Mouse (Mus musculus) ES-E14 (cell line): ENCODE measurements around the gene Tmem130. TPM values are rescaled to one million over a fixed set of nuclear protein-coding genes. Genes with fewer than 3 reads are reported as not detected.
A peak's percentile ranks its signal among the peaks of the same experiment; 100 is the strongest.

Source experiments
- DNase-seq: peaks from one replicate; pipeline ENCODE4 v3.0.0-alpha.2; 2013; ENCODE audit warnings: low read depth, low spot score
- H3K27ac ChIP-seq: 2 replicates; pipeline ENCODE4 v1.5.1; 2012; ENCODE audit warnings: low read depth, mild to moderate bottlenecking, low read length, moderate library complexity, mixed read lengths; ENCODE audit not compliant: poor library complexity, insufficient read depth, severe bottlenecking
- H3K36me3 ChIP-seq: 2 replicates; pipeline ENCODE4 v1.6.1; 2012; ENCODE audit warnings: mild to moderate bottlenecking, low read length, moderate library complexity, mixed read lengths; ENCODE audit not compliant: control insufficient read depth, poor library complexity, insufficient read depth, severe bottlenecking
- H3K4me1 ChIP-seq, 2 experiments: fragments of 150-350 bp in 1 of 2; sonication (generic) in 1 of 2; 2 replicates each; pipeline ENCODE4 v1.6.1; 2012; ENCODE audit warnings: low read length in 2 of 2, mild to moderate bottlenecking in 1 of 2, mixed read lengths in 1 of 2; ENCODE audit not compliant: control insufficient read depth in 2 of 2, insufficient read depth in 2 of 2, poor library complexity in 1 of 2
- H3K4me3 ChIP-seq, 2 experiments: fragments of 150-350 bp in 1 of 2; sonication (generic) in 1 of 2; 2 replicates each; pipeline ENCODE4 v1.5.1; 2012; ENCODE audit warnings: low read length in 2 of 2, low read depth in 1 of 2, mild to moderate bottlenecking in 1 of 2, mixed read lengths in 1 of 2; ENCODE audit not compliant: insufficient read depth in 1 of 2, poor library complexity in 1 of 2, severe bottlenecking in 1 of 2
- H3K9ac ChIP-seq: 2 replicates; pipeline ENCODE4 v1.6.1; 2012; ENCODE audit warnings: low read depth, mild to moderate bottlenecking, low read length, mixed read lengths; ENCODE audit not compliant: poor library complexity, insufficient read depth, severe bottlenecking
- H3K9me3 ChIP-seq: fragments of 150-350 bp; sonication (generic); 2 replicates; pipeline ENCODE4 v1.6.1; 2012; ENCODE audit warnings: low read depth, mild to moderate bottlenecking, low read length; ENCODE audit not compliant: control insufficient read depth, insufficient read depth
- CHD2 ChIP-seq: IDR thresholded peaks from 2 replicates; pipeline ENCODE4 v1.6.1; 2014; ENCODE audit warnings: mild to moderate bottlenecking, low read depth, low read length, inconsistent platforms
- HCFC1 ChIP-seq: IDR thresholded peaks from 2 replicates; pipeline ENCODE4 v1.6.1; 2012; ENCODE audit warnings: low read length, inconsistent platforms, borderline replicate concordance; ENCODE audit not compliant: insufficient read depth
- MAFK ChIP-seq: IDR thresholded peaks from 2 replicates; pipeline ENCODE4 v1.6.1; 2014; ENCODE audit warnings: mild to moderate bottlenecking, low read depth, low read length, inconsistent platforms; ENCODE audit not compliant: insufficient read depth
- ZC3H11A ChIP-seq: IDR thresholded peaks from 2 replicates; pipeline ENCODE4 v1.6.1; 2012; ENCODE audit warnings: low read depth, mild to moderate bottlenecking, inconsistent platforms, low read length, borderline replicate concordance
- ZNF384 ChIP-seq: IDR thresholded peaks from 2 replicates; pipeline ENCODE4 v1.6.1; 2012; ENCODE audit warnings: low read depth, low read length, inconsistent platforms
- in situ Hi-C, 2 experiments: fragments of 600-800 bp; cut with MboI; formaldehyde crosslinking; loops; one replicate each; pipeline ENCODE4 v1.15.1; 2025; ENCODE audit warnings: low sequenced_read_pairs in 2 of 2, inconsistent platforms in 1 of 2; ENCODE audit not compliant: unreplicated experiment in 2 of 2
- total RNA-seq: library from RNA; depleted of rRNA; stranded (reverse); fragments of 300-350 nt; gene quantifications from 2 replicates; pipeline ENCODE4 v1.2.3, GENCODE M21; 2012

Gene Tmem130
- total RNA-seq, 1 experiment, result 1.4 TPM

DNA sequence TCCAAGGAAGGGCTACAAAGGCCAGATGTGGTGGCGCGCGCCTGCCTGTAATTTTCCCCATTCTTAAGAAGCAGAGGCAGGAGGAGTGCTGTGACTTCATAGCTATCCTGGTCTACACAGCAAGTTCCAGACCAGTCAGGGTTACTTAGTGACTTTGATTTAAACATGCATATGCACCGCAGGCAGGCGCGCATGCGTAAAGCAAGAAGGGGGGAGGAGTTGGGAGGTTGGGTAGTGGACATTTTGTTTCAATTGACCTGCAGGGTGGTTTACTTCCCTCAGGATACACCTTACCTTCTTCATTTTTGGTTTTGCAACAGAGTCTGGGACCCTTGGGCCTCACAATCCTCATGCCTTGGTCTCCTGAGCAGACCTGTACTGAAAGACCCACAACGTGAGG lies 32.4 kb downstream of the Tmem130 start:
- H3K9me3 ChIP-seq, result no peaks in the 10 kb centered on the region
- no peak overlapping the region for H3K9ac ChIP-seq
- H3K4me1 ChIP-seq, result peaks cover 0 to 10% of the 10 kb centered on the region in 2 experiments; a peak in 1 of 4 replicates
- in situ Hi-C loops, result no loop called here
- no peaks in the 10 kb centered on the region for H3K36me3 ChIP-seq
- DNase-seq, result no peak
- H3K27ac ChIP-seq, result peak overlapping the region; percentile 46; the same call in 1 of the 2 replicates
- no peak overlapping the region for H3K4me3 ChIP-seq
- TF ChIP-seq MAFK, result no peak
- no peak for TF ChIP-seq ZNF384
- no peak for TF ChIP-seq ZC3H11A
- no peak for TF ChIP-seq CHD2
- no peak for TF ChIP-seq HCFC1

DNA sequence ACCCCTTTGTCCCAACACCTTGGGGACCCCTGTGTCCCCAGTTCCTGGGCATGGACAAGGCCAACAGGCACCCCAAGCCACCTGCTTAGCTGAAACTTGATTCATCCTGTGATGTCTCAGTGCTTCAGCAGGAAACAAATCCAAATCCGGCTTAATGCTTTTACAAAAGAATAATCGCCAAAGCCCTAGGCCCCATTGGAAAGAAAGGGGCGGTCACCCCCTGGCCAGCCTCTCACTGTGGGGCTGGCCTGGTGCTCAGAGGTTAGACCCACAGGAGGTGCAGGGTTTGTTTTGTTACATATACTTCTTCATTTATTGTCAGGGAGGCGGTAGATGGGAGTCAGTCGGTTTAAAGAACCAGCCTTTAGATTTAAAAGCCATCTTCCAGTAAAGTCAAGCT lies 33.4 kb downstream of the Tmem130 start:
- H3K36me3 ChIP-seq, result no peaks in the 10 kb centered on the region
- H3K9me3 ChIP-seq, result no peaks in the 10 kb centered on the region
- H3K4me3 ChIP-seq, result no peak overlapping the region
- in situ Hi-C loops, result no loop called here
- H3K9ac ChIP-seq, result no peak overlapping the region
- H3K4me1 ChIP-seq, result peaks cover 0 to 10% of the 10 kb centered on the region in 2 experiments; a peak in 1 of 4 replicates
- no peak for DNase-seq
- TF ChIP-seq CHD2 (no peak), ZC3H11A (no peak), HCFC1 (no peak), ZNF384 (no peak)
- H3K27ac ChIP-seq, result no peak overlapping the region; the same call in 1 of the 2 replicates

DNA sequence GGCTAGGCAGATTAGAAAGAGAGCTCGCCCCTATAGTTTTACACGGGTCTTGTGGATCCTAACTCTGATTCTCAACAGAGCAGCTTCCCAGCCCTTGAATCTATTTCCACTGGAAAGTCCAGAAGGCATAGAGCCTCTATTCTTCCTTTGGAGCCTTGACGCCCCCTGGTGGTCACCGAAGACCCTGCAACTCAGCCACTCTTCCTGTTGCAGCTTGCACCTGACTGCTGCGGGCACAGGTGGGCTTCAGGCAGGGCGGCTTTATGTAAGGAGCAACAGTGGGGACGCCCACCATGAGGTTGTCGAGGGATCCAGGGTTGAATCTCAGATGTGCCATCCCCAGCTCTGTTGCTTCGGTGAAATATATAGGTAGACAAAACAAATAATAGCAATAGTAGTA lies 34.5 kb downstream of the Tmem130 start:
- Histone ChIP-seq H3K9ac (no peak overlapping the region), H3K27ac (no peak overlapping the region), H3K36me3 (no peaks in the 10 kb centered on the region), H3K9me3 (no peaks in the 10 kb centered on the region), H3K4me3 (no peak overlapping the region), H3K4me1 (peaks cover 0 to 10% of the 10 kb centered on the region in 2 experiments; a peak in 2 of 4 replicates)
- no peak for TF ChIP-seq CHD2
- TF ChIP-seq ZC3H11A, result peak; percentile 80; the same call in 1 of the 2 replicates
- DNase-seq, result peak; percentile 61
- in situ Hi-C loops, result no loop called here

DNA sequence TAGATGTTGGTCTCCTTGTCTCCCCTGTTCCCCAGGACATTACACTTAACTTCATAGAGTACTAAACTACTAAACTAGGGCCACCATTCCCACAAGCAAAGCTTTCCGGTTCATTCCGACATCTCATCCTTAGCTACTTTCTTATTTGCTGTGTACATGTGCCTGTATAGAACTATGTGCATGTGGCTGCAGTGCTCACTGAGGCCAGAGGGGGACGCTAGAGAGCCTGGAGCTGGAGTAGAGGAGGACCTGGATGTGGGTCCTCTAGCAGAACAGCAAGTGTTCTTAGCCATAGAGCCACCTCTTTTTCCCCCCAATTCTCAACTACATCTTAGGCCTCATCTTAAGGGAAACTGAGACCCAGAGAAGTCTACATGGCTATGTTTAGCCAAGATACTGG lies 36.1 kb downstream of the Tmem130 start:
- no peak overlapping the region for H3K9ac ChIP-seq
- TF ChIP-seq ZC3H11A (no peak), ZNF384 (no peak), HCFC1 (no peak), MAFK (no peak), CHD2 (no peak)
- peaks cover 0 to 10% of the 10 kb centered on the region in 2 experiments; a peak in 2 of 4 replicates for H3K4me1 ChIP-seq
- H3K4me3 ChIP-seq, result no peak overlapping the region
- H3K9me3 ChIP-seq, result no peaks in the 10 kb centered on the region
- no peak overlapping the region for H3K27ac ChIP-seq
- H3K36me3 ChIP-seq, result no peaks in the 10 kb centered on the region
- DNase-seq, result peak; percentile 27
- in situ Hi-C loops, result no loop called here

DNA sequence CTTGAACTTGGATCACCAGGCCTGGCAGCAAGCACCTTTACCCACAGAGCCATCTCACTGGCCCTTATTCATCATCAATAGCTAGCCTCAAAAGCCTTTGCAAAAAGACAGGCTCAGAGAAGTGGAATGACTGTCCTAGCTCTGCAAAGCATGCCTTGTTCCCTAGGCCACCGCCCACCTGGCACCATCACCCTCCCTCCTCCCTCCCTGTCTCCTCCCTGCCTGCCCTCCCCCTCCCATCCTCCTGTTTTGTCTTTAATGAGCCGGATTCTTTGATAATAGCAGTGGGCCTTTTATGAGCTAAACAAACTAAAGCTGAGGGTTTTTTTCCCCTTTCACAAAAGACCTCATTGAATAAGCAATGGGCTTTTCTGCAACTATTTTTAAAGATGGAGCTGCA lies 36.7 kb downstream of the Tmem130 start:
- Histone ChIP-seq H3K4me3 (no peak overlapping the region), H3K9me3 (no peaks in the 10 kb centered on the region), H3K36me3 (no peaks in the 10 kb centered on the region), H3K27ac (no peak overlapping the region), H3K4me1 (peaks cover 0 to 10% of the 10 kb centered on the region in 2 experiments; a peak in 2 of 4 replicates), H3K9ac (no peak overlapping the region)
- DNase-seq, result peak; percentile 51
- no peak for TF ChIP-seq HCFC1
- no peak for TF ChIP-seq ZC3H11A
- no peak for TF ChIP-seq ZNF384
- TF ChIP-seq CHD2, result no peak
- TF ChIP-seq MAFK, result no peak
- in situ Hi-C loops, result no loop called here
